11 mouse cellular contexts compared by ENCODE assay signal in the genomic region with DNA sequence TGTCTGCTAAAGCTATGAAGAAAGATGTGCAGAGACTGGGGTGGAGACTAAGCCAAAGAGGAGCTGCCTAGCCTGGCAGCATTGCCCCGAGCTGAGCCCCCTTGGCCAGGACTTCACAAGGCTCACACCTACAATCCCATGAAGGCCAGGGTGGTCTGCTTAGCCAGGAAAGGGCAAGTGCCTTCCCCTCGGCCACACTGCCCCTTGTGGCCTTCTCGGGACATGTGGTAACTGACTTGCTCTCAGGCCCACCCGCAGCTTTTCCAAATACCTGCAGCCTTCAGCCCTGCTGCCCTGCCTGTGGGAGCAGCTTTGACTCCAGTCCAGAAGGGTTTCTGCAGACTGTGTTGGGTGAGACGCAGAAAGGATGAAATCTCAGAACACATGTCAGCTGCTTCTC. TPM values are rescaled to one million over a fixed set of nuclear protein-coding genes. Genes with fewer than 3 reads are reported as not detected.
DNase-seq lines count a peak whose midpoint lies in the region; ATAC-seq lines count a peak whose summit lies in the region.
"Had no signal": no experiment of that assay in that cellular context is flagged by ENCODE, and none has a peak within 500 bp of the region (broad histone marks: within the 10 kb centered on the region; RNA-seq: fewer than 3 reads in every experiment).

No protein-coding gene starts in this region.

- 30% methylated on average over 5 of the region's 5 CpGs for WGBS in hindbrain, embryonic 11.5 days
- 21% methylated on average over 5 of the region's 5 CpGs for WGBS in hindbrain, embryonic 13.5 days
- 29% methylated on average over 5 of the region's 5 CpGs for WGBS in midbrain, embryonic 10.5 days
- 15% methylated on average over 5 of the region's 5 CpGs for WGBS in midbrain, embryonic 13.5 days

- H3K27ac ChIP-seq in hindbrain, embryonic 11.5 days (ENCODE audit: low read depth, low read length) = no peak overlapping the region
- H3K27ac ChIP-seq in hindbrain, embryonic 13.5 days = no peak overlapping the region
- no peak overlapping the region for H3K27ac ChIP-seq in midbrain, embryonic 10.5 days (replicated peaks)
- H3K27ac ChIP-seq in midbrain, embryonic 13.5 days = no peak overlapping the region
- H3K27ac ChIP-seq: kidney, embryonic 15.5 days had no signal

- H3K9me3 ChIP-seq in hindbrain, embryonic 11.5 days (ENCODE audit: control insufficient read depth, low read length) = no peaks in the 10 kb centered on the region
- H3K9me3 ChIP-seq in hindbrain, embryonic 13.5 days = no peaks in the 10 kb centered on the region
- no peaks in the 10 kb centered on the region for H3K9me3 ChIP-seq in midbrain, embryonic 10.5 days (replicated peaks)
- H3K9me3 ChIP-seq in midbrain, embryonic 13.5 days = no peaks in the 10 kb centered on the region
- H3K9me3 ChIP-seq: kidney, embryonic 15.5 days had no signal

- no peak overlapping the region for H3K9ac ChIP-seq in hindbrain, embryonic 11.5 days (ENCODE audit: low read depth, low read length)
- no peak overlapping the region for H3K9ac ChIP-seq in hindbrain, embryonic 13.5 days
- no peak overlapping the region for H3K9ac ChIP-seq in midbrain, embryonic 13.5 days (replicated peaks)
- H3K9ac ChIP-seq: kidney, embryonic 15.5 days had no signal

- H3K27me3 ChIP-seq in hindbrain, embryonic 11.5 days (ENCODE audit: control insufficient read depth, insufficient read depth, low read length) = peaks cover 8% of the 10 kb centered on the region; the same call in 1 of the 2 replicates
- H3K27me3 ChIP-seq in hindbrain, embryonic 13.5 days = peaks cover 48% of the 10 kb centered on the region
- H3K27me3 ChIP-seq in midbrain, embryonic 10.5 days (ENCODE audit: low read depth, poor library complexity, severe bottlenecking) = peaks cover 75% of the 10 kb centered on the region
- peaks cover 31% of the 10 kb centered on the region for H3K27me3 ChIP-seq in midbrain, embryonic 13.5 days

- H3K4me1 ChIP-seq in hindbrain, embryonic 11.5 days (replicated peaks; ENCODE audit: control insufficient read depth, insufficient read depth, low read length) = 0 out of 2 replicates have a peak, but pooled peaks cover 3% of the 10 kb centered on the region
- peaks cover 24% of the 10 kb centered on the region for H3K4me1 ChIP-seq in hindbrain, embryonic 13.5 days (replicated peaks)
- peaks cover 42% of the 10 kb centered on the region for H3K4me1 ChIP-seq in midbrain, embryonic 10.5 days
- H3K4me1 ChIP-seq in midbrain, embryonic 13.5 days (replicated peaks) = peaks cover 20% of the 10 kb centered on the region

- no peak for ATAC-seq in hindbrain, embryonic 11.5 days (ENCODE audit: low FRiP score)
- no peak for ATAC-seq in hindbrain, embryonic 13.5 days (ENCODE audit: low FRiP score)
- no peak for ATAC-seq in midbrain, embryonic 13.5 days

- DNase-seq in hindbrain, embryonic 11.5 days (ENCODE audit: low spot score) = peak; percentile 56
- peak; percentile 54 for DNase-seq in midbrain, embryonic 10.5 days (ENCODE audit: low spot score)
- peak; percentile 70 for DNase-seq in embryo, embryonic 11 days
- peak; percentile 56 for DNase-seq in retina, embryonic 14.5 days (ENCODE audit: low spot score)
- DNase-seq in spleen, postnatal 36 days (ENCODE audit: low spot score in 2 of 2) = no peak
- DNase-seq in layer of hippocampus, adult 8-10 months (ENCODE audit: low spot score in 2 of 2) = no peak
- DNase-seq: heart, postnatal 14 days had no signal

- no peak overlapping the region for H3K4me3 ChIP-seq in hindbrain, embryonic 11.5 days (ENCODE audit: low read depth, low read length)
- no peak overlapping the region for H3K4me3 ChIP-seq in hindbrain, embryonic 13.5 days
- no peak overlapping the region for H3K4me3 ChIP-seq in midbrain, embryonic 10.5 days
- no peak overlapping the region for H3K4me3 ChIP-seq in midbrain, embryonic 13.5 days (replicated peaks)
- H3K4me3 ChIP-seq: kidney, embryonic 15.5 days had no signal

- no peak overlapping the region for H3K4me2 ChIP-seq in hindbrain, embryonic 11.5 days (replicated peaks; ENCODE audit: low read depth, low read length)
- H3K4me2 ChIP-seq in hindbrain, embryonic 13.5 days = no peak overlapping the region
- H3K4me2 ChIP-seq in midbrain, embryonic 13.5 days (replicated peaks) = no peak overlapping the region
- H3K4me2 ChIP-seq: kidney, embryonic 15.5 days had no signal

- H3K36me3 ChIP-seq in hindbrain, embryonic 11.5 days (ENCODE audit: control insufficient read depth, insufficient read depth, low read length) = no peaks in the 10 kb centered on the region
- H3K36me3 ChIP-seq in hindbrain, embryonic 13.5 days = no peaks in the 10 kb centered on the region
- 0 out of 2 replicates have a peak, but pooled peaks cover 3% of the 10 kb centered on the region for H3K36me3 ChIP-seq in midbrain, embryonic 10.5 days
- H3K36me3 ChIP-seq in midbrain, embryonic 13.5 days = no peaks in the 10 kb centered on the region

RNA-seq across cellular contexts. Expression of gene Cxcl12, which starts 8.1 kb away (rescaled TPM):
- 62.2 and 65.1 TPM in 2 replicates for polyA plus RNA-seq in hindbrain, embryonic 11.5 days (2014; fragmentation: Nextera tagmentation; extraction: Ambion mirVana)
- polyA plus RNA-seq in hindbrain, embryonic 13.5 days (2015; fragmentation: Nextera tagmentation; extraction: Ambion mirVana) = 55.8 and 69.4 TPM in 2 replicates
- 59.9 and 72.6 TPM in 2 replicates for polyA plus RNA-seq in midbrain, embryonic 10.5 days (2016; fragmentation: Nextera tagmentation; extraction: Ambion mirVana)
- 50.3 and 61.2 TPM in 2 replicates for polyA plus RNA-seq in midbrain, embryonic 13.5 days (2015; fragmentation: Nextera tagmentation; extraction: Ambion mirVana)
- 10 to 100 TPM; 39.9 to 55.6 (median 46.7) TPM for total RNA-seq in layer of hippocampus, adult 8-10 months (2022)
- total RNA-seq: CH12.LX had no signal

Comparison
In these comparisons a context has a peak if more than half of its experiments do, and no peak if none do; other contexts are left out.
1. DNase-seq: peak in hindbrain, embryonic 11.5 days (single experiment), midbrain, embryonic 10.5 days (single experiment), embryo, embryonic 11 days (single experiment) and retina, embryonic 14.5 days (single experiment); none in spleen, postnatal 36 days (0 of 2) and layer of hippocampus, adult 8-10 months (0 of 2).